Mouse (Mus musculus): ENCODE data around the gene Wdr92.

DNA sequence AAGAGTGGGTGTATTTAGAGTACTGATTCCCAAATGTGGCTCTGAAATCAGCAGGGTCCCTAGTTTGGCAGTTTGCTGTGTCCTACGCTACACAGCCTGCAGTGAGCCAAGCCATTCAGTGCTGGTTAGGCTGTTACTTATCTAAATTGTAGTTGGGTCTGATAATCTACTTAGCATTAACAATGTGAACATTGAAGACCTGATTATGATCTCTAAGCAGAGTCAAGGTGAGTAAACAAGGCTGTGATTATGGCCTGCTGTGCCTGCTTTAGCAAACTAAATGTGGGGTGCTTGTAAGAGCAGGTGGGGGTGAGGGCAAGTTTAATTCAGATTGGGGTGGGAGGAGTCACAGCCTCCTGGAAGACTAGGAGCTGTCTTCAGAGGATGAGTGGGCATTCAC is 18.0 kb upstream of the Wdr92 start:
- TF ChIP-seq FLI1 (IDR thresholded peaks at IDR 0.05; ENCODE audit: low read length) (no peak), GATA1 (IDR thresholded peaks at IDR 0.05; ENCODE audit: borderline replicate concordance, low read length) (no peak)
